Mouse (Mus musculus): ENCODE measurements around the gene Hgfac. TPM values are rescaled to one million over a fixed set of nuclear protein-coding genes. Genes with fewer than 3 reads are reported as not detected.

The Hgfac gene
- polyA plus RNA-seq (2016; fragmentation: Nextera tagmentation; extraction: Ambion mirVana) = 0.12 and 0.79 TPM in 2 replicates

DNA sequence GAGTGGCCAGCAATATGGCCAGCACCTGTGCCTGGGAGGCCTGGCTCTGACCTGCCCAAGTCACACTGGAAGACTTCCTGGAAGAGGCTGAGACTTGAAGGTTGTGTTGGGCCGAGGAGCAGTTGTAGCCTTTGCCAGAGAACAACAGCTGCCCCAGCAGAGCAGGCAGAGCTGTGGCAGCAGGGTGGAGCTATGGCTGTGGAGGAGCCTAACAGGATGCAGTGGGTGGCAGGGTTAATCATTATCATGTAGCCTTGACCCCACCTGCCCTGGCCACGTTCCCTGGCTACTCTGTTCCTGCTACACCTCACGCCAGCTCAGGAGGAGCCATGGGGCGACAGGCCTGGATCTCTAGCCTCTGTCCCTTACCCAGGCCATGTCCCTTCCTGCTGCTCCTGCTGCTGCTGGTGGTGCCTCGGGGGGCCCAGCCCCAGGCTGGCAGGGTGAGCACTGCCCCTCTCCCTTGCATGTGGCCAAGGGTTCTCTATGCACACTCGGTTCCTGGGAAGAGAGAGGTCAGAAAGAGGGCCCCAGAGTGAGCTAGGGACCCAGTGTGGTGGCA is at the start of gene Hgfac:
Hgfac (plus strand) TSS at position 242 of the 562 bp plus-strand sequence.
- no peaks in the 10 kb centered on the region for H3K36me3 ChIP-seq (replicated peaks)
- H3K4me3 ChIP-seq = no peak within 1 kb of the TSS
- 69% methylated on average over 6 of the region's 6 CpGs for WGBS
- 0 out of 2 replicates have a peak, but pooled peaks cover 5% of the 10 kb centered on the region for H3K4me1 ChIP-seq
- peak within 1 kb of the TSS; percentile 45 for H3K27ac ChIP-seq
- no peak for DNase-seq (ENCODE audit: extremely low spot score, low spot score)
- no peaks in the 10 kb centered on the region for H3K9me3 ChIP-seq
- H3K27me3 ChIP-seq (ENCODE audit: poor library complexity, severe bottlenecking) = no peaks in the 10 kb centered on the region

GRCm38 (mm10) chr5:34998754-34999153 is 42.6 kb upstream of the Hgfac start:
- DNase-seq (ENCODE audit: extremely low spot score, low spot score) = no peak
- WGBS = 59% methylated on average over 3 of the region's 3 CpGs
- peaks cover 80% of the 10 kb centered on the region for H3K36me3 ChIP-seq (replicated peaks)
- H3K4me3 ChIP-seq = no peak overlapping the region
- no peaks in the 10 kb centered on the region for H3K9me3 ChIP-seq
- H3K27me3 ChIP-seq (ENCODE audit: poor library complexity, severe bottlenecking) = no peaks in the 10 kb centered on the region
- peak overlapping the region; percentile 17; the same call in 1 of the 2 replicates for H3K27ac ChIP-seq
- peaks cover 21% of the 10 kb centered on the region for H3K4me1 ChIP-seq

DNA sequence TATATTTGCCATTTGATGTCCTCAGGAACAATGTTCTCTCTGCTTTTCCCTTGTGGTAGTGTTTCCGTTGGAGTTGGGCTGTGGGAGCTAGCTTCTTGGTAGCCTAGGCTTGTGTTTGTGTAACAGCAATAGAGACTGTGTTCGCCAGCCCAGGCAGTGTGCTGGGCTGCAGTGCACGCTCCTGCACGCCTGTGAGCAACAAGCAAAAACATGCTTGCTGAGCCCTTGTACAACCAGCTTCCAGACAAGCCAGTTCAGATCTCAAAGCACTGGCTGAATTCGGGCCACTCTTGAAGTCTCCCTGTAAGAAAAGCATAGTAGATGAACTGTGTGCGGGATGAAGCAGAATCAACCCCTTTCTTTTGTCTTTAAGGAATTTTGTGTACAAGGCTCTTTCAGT is 42.0 kb upstream of the Hgfac start:
- Histone ChIP-seq H3K9me3 (no peaks in the 10 kb centered on the region), H3K27ac (no peak overlapping the region), H3K27me3 (ENCODE audit: poor library complexity, severe bottlenecking) (no peaks in the 10 kb centered on the region), H3K4me3 (no peak overlapping the region), H3K4me1 (peaks cover 21% of the 10 kb centered on the region), H3K36me3 (replicated peaks) (peaks cover 78% of the 10 kb centered on the region)
- DNase-seq (ENCODE audit: extremely low spot score, low spot score) = no peak
- 87% methylated on average over 6 of the region's 6 CpGs for WGBS

- Histone ChIP-seq H3K36me3 (replicated peaks) (peaks cover 81% of the 10 kb centered on the region), H3K27ac (no peak overlapping the region), H3K27me3 (ENCODE audit: poor library complexity, severe bottlenecking) (no peaks in the 10 kb centered on the region), H3K4me3 (no peak overlapping the region), H3K9me3 (no peaks in the 10 kb centered on the region), H3K4me1 (peaks cover 21% of the 10 kb centered on the region)
- DNase-seq (ENCODE audit: extremely low spot score, low spot score) = no peak
Measured at GRCm38 (mm10) chr5:35000323-35000722, 41.0 kb upstream of the Hgfac start.

DNA sequence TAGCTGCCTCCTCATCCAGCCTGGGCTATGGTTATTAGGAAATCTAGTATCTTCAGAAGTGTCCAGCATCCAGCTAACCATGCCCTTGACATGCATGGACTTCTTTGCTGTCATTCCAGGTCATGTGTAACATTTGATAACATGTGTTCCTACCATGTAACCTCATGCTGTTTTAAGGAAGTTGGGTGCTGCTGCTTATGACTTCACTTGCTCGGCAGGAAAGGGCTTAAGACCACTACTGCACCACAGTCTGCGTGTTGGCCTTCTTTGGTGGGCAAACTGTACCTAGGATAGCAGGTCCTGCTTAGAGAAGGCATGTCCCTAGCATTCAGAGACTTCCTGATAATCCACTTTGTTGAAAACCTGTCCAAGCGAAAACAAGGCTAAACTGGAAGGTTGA is 40.2 kb upstream of the Hgfac start:
- Histone ChIP-seq H3K4me3 (no peak overlapping the region), H3K36me3 (replicated peaks) (peaks cover 82% of the 10 kb centered on the region), H3K4me1 (peaks cover 21% of the 10 kb centered on the region), H3K27me3 (ENCODE audit: poor library complexity, severe bottlenecking) (no peaks in the 10 kb centered on the region), H3K9me3 (no peaks in the 10 kb centered on the region), H3K27ac (no peak overlapping the region)
- 78% methylated on average over 3 of the region's 3 CpGs for WGBS
- no peak for DNase-seq (ENCODE audit: extremely low spot score, low spot score)

GRCm38 (mm10) chr5:35003611-35004162 is 37.6 kb upstream of the Hgfac start:
- no peaks in the 10 kb centered on the region for H3K27me3 ChIP-seq (ENCODE audit: poor library complexity, severe bottlenecking)
- H3K4me1 ChIP-seq = peaks cover 14% of the 10 kb centered on the region
- H3K4me3 ChIP-seq = no peak overlapping the region
- no peaks in the 10 kb centered on the region for H3K9me3 ChIP-seq
- no peak overlapping the region for H3K27ac ChIP-seq
- no peak for DNase-seq (ENCODE audit: extremely low spot score, low spot score)
- peaks cover 83% of the 10 kb centered on the region for H3K36me3 ChIP-seq (replicated peaks)
- 88% methylated on average over 7 of the region's 7 CpGs for WGBS

- Histone ChIP-seq H3K27me3 (ENCODE audit: poor library complexity, severe bottlenecking) (no peaks in the 10 kb centered on the region), H3K4me1 (peaks cover 12% of the 10 kb centered on the region; the same call in 1 of the 2 replicates), H3K9me3 (no peaks in the 10 kb centered on the region), H3K27ac (no peak overlapping the region), H3K36me3 (replicated peaks) (peaks cover 85% of the 10 kb centered on the region), H3K4me3 (no peak overlapping the region)
- 91% methylated on average over 2 of the region's 2 CpGs for WGBS
- no peak for DNase-seq (ENCODE audit: extremely low spot score, low spot score)
Measured at GRCm38 (mm10) chr5:35004769-35005168, 36.5 kb upstream of the Hgfac start.

DNA sequence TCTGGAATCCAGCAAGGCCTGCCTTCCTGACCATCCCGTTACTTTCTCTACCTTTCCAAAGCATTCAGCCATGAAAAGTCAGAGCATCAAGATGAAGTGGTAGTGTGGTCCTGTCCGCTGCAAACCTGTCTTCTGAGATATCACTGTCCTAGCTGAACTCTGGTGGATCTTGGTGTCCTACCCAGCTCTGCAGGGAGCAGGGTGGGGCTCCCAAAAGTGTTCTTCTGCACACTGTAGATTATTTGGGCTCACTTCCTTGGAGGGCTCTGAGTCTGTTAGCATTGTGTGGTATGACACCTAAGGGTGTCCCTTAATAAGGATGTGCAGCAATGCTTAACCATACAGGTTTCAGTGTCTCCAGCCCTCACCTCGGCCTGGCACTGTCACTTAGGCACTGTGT is 35.6 kb upstream of the Hgfac start:
- peaks cover 85% of the 10 kb centered on the region for H3K36me3 ChIP-seq (replicated peaks)
- H3K4me1 ChIP-seq = peaks cover 12% of the 10 kb centered on the region; the same call in 1 of the 2 replicates
- H3K27me3 ChIP-seq (ENCODE audit: poor library complexity, severe bottlenecking) = no peaks in the 10 kb centered on the region
- no peak for DNase-seq (ENCODE audit: extremely low spot score, low spot score)
- H3K4me3 ChIP-seq = no peak overlapping the region
- 86% methylated on average over 3 of the region's 3 CpGs for WGBS
- no peak overlapping the region for H3K27ac ChIP-seq
- no peaks in the 10 kb centered on the region for H3K9me3 ChIP-seq

- peaks cover 87% of the 10 kb centered on the region for H3K36me3 ChIP-seq (replicated peaks)
- H3K4me3 ChIP-seq = no peak overlapping the region
- H3K27ac ChIP-seq = no peak overlapping the region
- DNase-seq (ENCODE audit: extremely low spot score, low spot score) = no peak
- H3K27me3 ChIP-seq (ENCODE audit: poor library complexity, severe bottlenecking) = no peaks in the 10 kb centered on the region
- WGBS = 85% methylated on average over 2 of the region's 2 CpGs
- peaks cover 3% of the 10 kb centered on the region; the same call in 1 of the 2 replicates for H3K4me1 ChIP-seq
- no peaks in the 10 kb centered on the region for H3K9me3 ChIP-seq
Measured at GRCm38 (mm10) chr5:35006599-35006998, 34.7 kb upstream of the Hgfac start.

GRCm38 (mm10) chr5:35009163-35009562 is 32.1 kb upstream of the Hgfac start:
- 90% methylated on average over 4 of the region's 4 CpGs for WGBS
- peaks cover 11% of the 10 kb centered on the region for H3K4me1 ChIP-seq
- H3K9me3 ChIP-seq = no peaks in the 10 kb centered on the region
- no peaks in the 10 kb centered on the region for H3K27me3 ChIP-seq (ENCODE audit: poor library complexity, severe bottlenecking)
- DNase-seq (ENCODE audit: extremely low spot score, low spot score) = no peak
- H3K4me3 ChIP-seq = no peak overlapping the region
- H3K27ac ChIP-seq = no peak overlapping the region
- peaks cover 78% of the 10 kb centered on the region for H3K36me3 ChIP-seq (replicated peaks)

DNA sequence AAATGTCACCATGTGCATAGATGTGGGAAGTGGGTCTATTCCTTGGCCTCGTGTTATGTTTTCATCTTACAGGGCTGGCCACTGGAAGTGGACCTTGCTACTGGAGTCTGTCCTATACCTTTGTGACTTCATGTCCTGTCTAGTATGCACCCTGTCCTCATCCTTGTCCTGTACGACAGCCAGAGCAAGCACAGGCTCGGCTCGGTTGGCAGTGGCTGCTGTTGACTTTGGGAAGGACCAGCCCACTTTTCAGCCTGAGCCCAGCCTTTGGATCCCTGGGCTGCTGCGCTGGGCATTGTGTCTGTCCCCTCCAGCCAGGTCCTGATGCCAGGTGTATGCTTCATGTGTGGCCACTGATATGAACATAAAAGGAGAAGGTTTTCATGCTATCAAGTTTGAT is 30.7 kb upstream of the Hgfac start:
- Histone ChIP-seq H3K4me1 (peaks cover 14% of the 10 kb centered on the region), H3K27me3 (ENCODE audit: poor library complexity, severe bottlenecking) (no peaks in the 10 kb centered on the region), H3K36me3 (replicated peaks) (peaks cover 74% of the 10 kb centered on the region), H3K27ac (no peak overlapping the region), H3K4me3 (no peak overlapping the region), H3K9me3 (no peaks in the 10 kb centered on the region)
- WGBS = 90% methylated on average over 5 of the region's 5 CpGs
- no peak for DNase-seq (ENCODE audit: extremely low spot score, low spot score)

GRCm38 (mm10) chr5:35011156-35011923 is 30.0 kb upstream of the Hgfac start:
- 96% methylated on average over 6 of the region's 6 CpGs for WGBS
- H3K4me3 ChIP-seq = no peak overlapping the region
- peaks cover 72% of the 10 kb centered on the region for H3K36me3 ChIP-seq (replicated peaks)
- H3K27me3 ChIP-seq (ENCODE audit: poor library complexity, severe bottlenecking) = no peaks in the 10 kb centered on the region
- peaks cover 14% of the 10 kb centered on the region for H3K4me1 ChIP-seq
- no peak for DNase-seq (ENCODE audit: extremely low spot score, low spot score)
- H3K9me3 ChIP-seq = no peaks in the 10 kb centered on the region
- H3K27ac ChIP-seq = no peak overlapping the region

- DNase-seq (ENCODE audit: extremely low spot score, low spot score) = no peak
- Histone ChIP-seq H3K36me3 (replicated peaks) (peaks cover 60% of the 10 kb centered on the region), H3K4me1 (peaks cover 18% of the 10 kb centered on the region), H3K27me3 (ENCODE audit: poor library complexity, severe bottlenecking) (no peaks in the 10 kb centered on the region), H3K4me3 (no peak overlapping the region), H3K27ac (peak overlapping the region; percentile 56; the same call in 1 of the 2 replicates), H3K9me3 (no peaks in the 10 kb centered on the region)
- 63% methylated on average over 6 of the region's 6 CpGs for WGBS
Measured at GRCm38 (mm10) chr5:35014036-35014435, 27.3 kb upstream of the Hgfac start.

All from forebrain, embryonic 10.5 days (tissue).